Comparison of ENCODE assay signal across 8 mouse cellular contexts in the genomic region with DNA sequence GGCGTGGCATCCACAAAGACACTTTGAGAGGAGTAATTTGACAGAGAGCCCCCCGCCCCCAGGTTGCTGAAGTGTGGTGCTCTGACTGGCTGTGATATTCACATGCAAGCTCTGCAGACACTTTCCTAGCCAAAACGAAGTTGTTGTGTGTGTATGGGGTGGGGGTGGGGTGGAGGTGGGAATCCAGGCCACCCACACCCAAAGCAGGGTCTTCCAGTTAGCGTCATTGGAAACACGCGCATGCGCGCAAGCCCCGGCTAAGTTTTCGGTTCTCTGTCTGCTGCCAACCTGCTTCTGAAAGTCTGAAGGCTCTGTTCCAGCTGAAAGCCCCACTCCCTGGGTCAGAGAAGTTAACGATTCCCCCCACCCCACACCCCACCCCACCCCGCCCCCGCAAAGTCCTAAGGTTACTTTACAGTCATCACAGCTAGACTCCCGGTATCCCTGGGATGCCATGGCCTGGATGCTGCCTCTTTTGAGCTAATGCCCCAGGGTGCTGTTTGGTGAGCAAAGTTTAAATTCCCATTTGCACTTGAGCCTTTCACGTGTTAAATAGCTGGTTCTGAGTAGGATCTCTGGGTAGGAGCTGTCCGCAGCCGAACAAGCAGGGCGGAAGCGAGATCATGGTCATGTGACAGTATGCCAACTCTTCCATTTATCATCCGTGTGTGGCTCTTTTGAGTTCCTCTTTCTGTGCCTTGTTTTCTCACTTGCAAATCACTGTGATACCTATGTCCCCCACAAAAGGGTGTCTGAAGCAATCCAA. TPM values are rescaled to one million over a fixed set of nuclear protein-coding genes. Genes with fewer than 3 reads are reported as not detected.
DNase-seq lines count a peak whose midpoint lies in the region; ATAC-seq and TF ChIP-seq lines count a peak whose summit lies in the region.

No protein-coding gene starts in this region.

- H3K9me3 ChIP-seq in hindbrain, postnatal 0 days (ENCODE audit: low read length) = no peaks in the 10 kb centered on the region
- no peaks in the 10 kb centered on the region for H3K9me3 ChIP-seq in liver, embryonic 14.5 days (ENCODE audit: control insufficient read depth, low read length)

- peak; percentile 64 to 70 for DNase-seq in cerebellum, postnatal 14 days
- DNase-seq in 416B (ENCODE audit: low read depth) = peak; percentile 53
- peak; percentile 57 for DNase-seq in embryo, embryonic 10 days (ENCODE audit: low spot score)
- peak; percentile 89 for DNase-seq in hindbrain, postnatal 0 days (ENCODE audit: low spot score)
- no peak for DNase-seq in liver, embryonic 14.5 days (ENCODE audit: low read depth in 3 of 3, low spot score in 3 of 3)
- DNase-seq in retina, embryonic 14.5 days (ENCODE audit: low spot score) = peak; percentile 76
- no peak for DNase-seq in layer of hippocampus, adult 9-10 months (ENCODE audit: low spot score)

- ATAC-seq in cerebellum, adult (ENCODE audit: insufficient number of reproducible peaks, low FRiP score, low TSS enrichment) = no peak
- ATAC-seq in hindbrain, postnatal 0 days = peak; percentile 91
- no peak for ATAC-seq in liver, embryonic 14.5 days (ENCODE audit: insufficient read depth)

- TF ChIP-seq CTCF in hindbrain, postnatal 0 days (IDR thresholded peaks at IDR 0.05; ENCODE audit: low read depth) = no peak
- TF ChIP-seq CTCF in liver, embryonic 14.5 days (IDR thresholded peaks at IDR 0.05; ENCODE audit: low read depth) = no peak

- peak overlapping the region; percentile 27 for H3K4me3 ChIP-seq in hindbrain, postnatal 0 days (ENCODE audit: low read length)
- peak overlapping the region; percentile 7 to 28 for H3K4me3 ChIP-seq in liver, embryonic 14.5 days (ENCODE audit: insufficient read depth in 1 of 2, low read depth in 2 of 2, low read length in 2 of 2)

- no peak for TF ChIP-seq EP300 in liver, embryonic 14.5 days (IDR thresholded peaks at IDR 0.05; ENCODE audit: low read depth)

- peak overlapping the region; percentile 47 for H3K9ac ChIP-seq in hindbrain, postnatal 0 days (replicated peaks; ENCODE audit: low read length)
- H3K9ac ChIP-seq in liver, embryonic 14.5 days (replicated peaks) = no peak overlapping the region

- no peaks in the 10 kb centered on the region for H3K36me3 ChIP-seq in hindbrain, postnatal 0 days (ENCODE audit: insufficient read depth, low read length)
- H3K36me3 ChIP-seq in liver, embryonic 14.5 days (replicated peaks; ENCODE audit: control insufficient read depth, insufficient read depth, low read depth) = no peaks in the 10 kb centered on the region

- WGBS in hindbrain, postnatal 0 days = 7% methylated on average over 20 of the region's 20 CpGs
- 6% methylated on average over 20 of the region's 20 CpGs for WGBS in liver, embryonic 14.5 days (ENCODE audit: insufficient replicate concordance)

- H3K27me3 ChIP-seq in hindbrain, postnatal 0 days (ENCODE audit: insufficient read depth, low read length) = no peaks in the 10 kb centered on the region
- no peaks in the 10 kb centered on the region for H3K27me3 ChIP-seq in liver, embryonic 14.5 days (ENCODE audit: control insufficient read depth, insufficient read depth, low read length)

- 0 out of 2 replicates have a peak, but pooled peaks cover 3% of the 10 kb centered on the region for H3K4me1 ChIP-seq in hindbrain, postnatal 0 days (ENCODE audit: insufficient read depth, low read length)
- peaks cover 0 to 2% of the 10 kb centered on the region in 2 experiments; a peak in 2 of 4 replicates for H3K4me1 ChIP-seq in liver, embryonic 14.5 days (replicated peaks; ENCODE audit: control insufficient read depth in 2 of 2, insufficient read depth in 2 of 2, low read length in 1 of 2)

- H3K4me2 ChIP-seq in hindbrain, postnatal 0 days (ENCODE audit: low read depth, low read length) = peak overlapping the region; percentile 66
- H3K4me2 ChIP-seq in liver, embryonic 14.5 days (ENCODE audit: low read depth) = peak overlapping the region; percentile 59

- H3K27ac ChIP-seq in hindbrain, postnatal 0 days = peak overlapping the region; percentile 37
- H3K27ac ChIP-seq in liver, embryonic 14.5 days = no peak overlapping the region

RNA-seq across cellular contexts. Expression of gene S1pr3, which starts 7.5 kb away (rescaled TPM):
- 8.6 and 8.9 TPM in 2 replicates for total RNA-seq in hindbrain, postnatal 0 days (2014; rRNA removed)
- 8.5 and 9.4 TPM in 2 replicates for polyA plus RNA-seq in hindbrain, postnatal 0 days (2015; fragmentation: Nextera tagmentation; extraction: Ambion mirVana)
- 0.56 and 0.58 TPM in 2 replicates for polyA plus RNA-seq in liver, embryonic 14.5 days (2012; rRNA removed)
- polyA plus RNA-seq in liver, embryonic 14.5 days (2014; fragmentation: Nextera tagmentation; extraction: Ambion mirVana) = 0.76 and 0.83 TPM in 2 replicates

Comparison
In these comparisons a context has a peak if more than half of its experiments do, and no peak if none do; other contexts are left out.
1. DNase-seq: peak in cerebellum, postnatal 14 days (2 of 2), 416B (single experiment), embryo, embryonic 10 days (single experiment), hindbrain, postnatal 0 days (single experiment) and retina, embryonic 14.5 days (single experiment); none in liver, embryonic 14.5 days (0 of 3) and layer of hippocampus, adult 9-10 months (single experiment).